Mouse (Mus musculus) spleen, adult 18-20 months (tissue): ENCODE measurements around the gene Map3k7.
A peak's percentile ranks its signal among the peaks of the same experiment; 100 is the strongest.

Experiments
- DNase-seq, 2 experiments: peaks; one replicate each; pipeline ENCODE4 v3.0.0; 2022; ENCODE audit warnings: mixed read lengths in 2 of 2

The Map3k7 gene

DNA sequence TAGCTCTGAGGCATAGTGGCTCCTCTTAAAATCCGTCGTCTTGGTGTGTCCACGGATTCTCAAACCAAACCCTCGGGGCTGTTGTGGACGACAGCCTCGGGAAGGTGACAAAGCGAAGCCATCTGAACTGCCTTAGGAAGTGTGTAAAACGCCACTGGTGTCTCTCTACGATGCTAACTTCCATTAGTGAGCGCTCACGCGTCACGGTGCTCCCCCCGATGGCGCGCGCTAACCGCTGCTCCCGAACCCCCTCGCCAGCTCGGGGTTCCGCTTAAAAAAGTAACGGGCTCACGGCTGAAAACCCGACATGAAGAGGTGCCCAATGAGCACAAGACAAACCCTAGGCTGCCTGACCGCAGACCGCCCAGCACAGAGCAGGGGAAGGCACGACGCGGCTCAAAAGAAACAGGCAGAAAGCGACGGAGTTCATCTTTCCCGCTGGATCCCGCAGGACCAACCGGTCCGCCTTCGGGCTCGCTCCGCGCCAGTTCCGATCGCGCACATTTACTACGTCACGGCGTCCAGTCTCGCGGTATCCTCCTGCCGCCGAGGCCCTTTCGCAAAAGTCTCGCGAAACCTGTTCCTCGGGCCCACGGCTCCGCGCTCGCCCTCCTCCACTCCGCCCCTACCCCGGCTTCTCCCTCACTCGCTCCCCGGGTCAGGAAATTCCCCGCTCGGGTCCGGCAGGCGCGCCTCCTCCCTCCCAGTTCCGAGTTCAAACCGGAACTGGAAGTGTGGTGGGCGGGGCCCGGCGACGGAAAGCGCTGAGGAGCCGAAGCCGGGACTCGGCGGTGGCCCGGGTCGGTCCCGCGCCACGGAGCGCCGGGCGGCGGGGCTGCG lies at the start of gene Map3k7:
Gene Map3k7, plus strand, starts transcription at position 744 of the 840 bp plus-strand sequence.
- DNase-seq: peak; percentile 78 to 89

- DNase-seq: no peak
Observed at GRCm38 (mm10) chr4:31915114-31915513, 48.8 kb upstream of the Map3k7 start.

DNA sequence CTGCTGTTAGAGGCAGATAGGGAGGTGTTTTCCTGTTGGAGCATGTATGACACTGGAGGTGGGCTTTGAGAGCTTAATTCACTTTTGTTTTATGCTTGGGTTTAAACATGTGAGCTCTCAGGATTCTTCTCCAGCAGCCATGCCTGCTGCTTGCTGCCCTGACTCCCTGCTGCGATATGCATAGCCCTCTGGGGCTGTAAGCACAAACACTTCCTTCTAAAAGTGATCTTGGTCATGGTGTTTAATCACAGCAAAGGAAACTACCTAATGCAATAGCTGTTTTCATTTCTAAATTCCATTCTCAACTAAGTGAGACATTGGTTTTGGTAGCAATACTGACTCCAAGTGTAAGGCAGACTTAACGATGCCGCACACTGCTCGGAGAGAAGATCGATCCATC lies 45.2 kb upstream of the Map3k7 start:
- no peak for DNase-seq

DNA sequence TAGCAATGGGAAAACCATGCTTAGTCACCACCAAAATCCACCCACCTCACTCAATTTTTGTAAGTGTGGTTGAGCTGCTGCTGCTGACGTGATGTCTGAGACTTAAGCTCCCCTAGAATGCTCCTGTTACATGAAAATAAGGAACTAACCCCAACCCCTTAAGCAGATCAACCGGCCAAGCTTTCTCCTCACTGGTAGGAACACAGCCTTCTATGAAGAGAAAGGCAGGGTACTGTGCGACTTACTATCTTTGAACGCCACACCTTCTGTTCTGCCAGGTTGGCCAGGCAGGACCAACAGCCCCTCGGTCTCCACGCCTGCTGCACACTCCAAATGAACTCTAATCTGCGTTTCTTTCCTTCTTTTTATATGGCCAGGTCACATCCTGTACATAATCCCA lies 41.7 kb upstream of the Map3k7 start:
- no peak for DNase-seq

GRCm38 (mm10) chr4:31923437-31923836 lies 40.5 kb upstream of the Map3k7 start:
- DNase-seq: no peak

- no peak for DNase-seq
Observed at GRCm38 (mm10) chr4:31924301-31925185, 39.4 kb upstream of the Map3k7 start.

DNA sequence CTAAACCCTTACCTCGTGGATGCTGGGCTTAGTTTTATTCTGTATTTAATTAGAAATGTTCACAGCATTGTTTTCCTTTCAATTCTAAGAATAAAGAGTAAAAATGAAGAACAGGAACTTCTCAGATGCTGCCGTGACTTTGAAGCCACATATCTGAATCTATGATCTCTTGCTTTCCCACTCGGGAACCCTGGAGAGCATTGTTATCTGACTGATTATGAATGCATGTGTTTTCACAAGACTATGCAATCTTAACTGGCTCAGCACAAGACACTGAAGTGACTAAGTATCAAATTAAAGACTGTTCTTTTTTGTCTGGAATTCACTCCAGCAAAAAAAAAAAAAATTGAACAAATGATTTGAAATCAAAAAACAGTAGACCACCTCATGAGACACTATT lies 30.7 kb upstream of the Map3k7 start:
- DNase-seq: no peak

DNA sequence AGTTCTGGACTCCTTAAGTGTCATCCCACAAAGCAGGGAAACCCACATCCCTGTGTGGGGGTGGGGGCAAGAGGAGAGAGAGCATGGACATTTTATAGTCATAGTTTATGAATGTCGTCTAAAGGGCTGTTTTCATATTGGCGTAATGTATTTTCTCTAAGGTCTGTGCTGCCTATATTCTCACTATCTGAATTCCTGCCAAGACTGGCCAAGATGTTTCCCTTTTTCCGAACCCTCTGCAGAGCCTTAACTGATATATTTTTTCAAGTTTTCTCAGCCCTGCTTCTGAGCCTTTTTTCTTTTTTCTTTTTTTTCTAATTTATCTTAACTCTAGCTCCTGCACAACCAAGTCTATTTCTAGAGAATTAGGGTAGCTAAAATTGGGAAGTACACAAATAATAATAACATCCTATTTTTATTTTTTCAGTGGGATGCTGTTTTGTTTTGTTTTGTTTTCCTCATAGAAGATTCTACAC lies 28.0 kb upstream of the Map3k7 start:
- DNase-seq: no peak

GRCm38 (mm10) chr4:31936358-31936757 lies 27.5 kb upstream of the Map3k7 start:
- DNase-seq: no peak

DNA sequence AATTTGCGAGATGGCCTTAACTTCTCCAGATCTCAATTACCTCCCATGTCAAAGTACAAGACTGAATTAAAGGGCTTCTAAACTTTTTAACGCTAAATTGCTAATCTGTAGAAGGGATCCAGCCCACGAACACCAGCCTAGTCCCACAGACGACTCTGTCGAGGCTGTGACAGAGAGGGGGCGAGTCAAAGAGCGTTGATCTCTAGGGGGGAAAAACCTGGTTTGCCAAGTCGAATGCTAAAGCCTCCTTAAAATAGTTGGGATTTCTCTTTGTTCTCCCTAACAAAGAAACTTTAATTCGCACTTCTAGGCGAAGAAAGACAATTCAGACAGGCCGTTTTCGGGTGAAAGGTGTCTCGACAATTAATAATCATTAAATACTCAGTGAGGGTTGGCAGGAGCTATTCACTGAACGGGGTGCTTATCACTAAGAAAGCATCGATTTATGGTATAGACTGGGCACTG lies 27.0 kb upstream of the Map3k7 start:
- no peak for DNase-seq

- no peak for DNase-seq
Observed at GRCm38 (mm10) chr4:31937376-31938281, 26.3 kb upstream of the Map3k7 start.

GRCm38 (mm10) chr4:31938416-31939106 lies 25.3 kb upstream of the Map3k7 start:
- no peak for DNase-seq

GRCm38 (mm10) chr4:31941616-31942015 lies 22.3 kb upstream of the Map3k7 start:
- no peak for DNase-seq

DNA sequence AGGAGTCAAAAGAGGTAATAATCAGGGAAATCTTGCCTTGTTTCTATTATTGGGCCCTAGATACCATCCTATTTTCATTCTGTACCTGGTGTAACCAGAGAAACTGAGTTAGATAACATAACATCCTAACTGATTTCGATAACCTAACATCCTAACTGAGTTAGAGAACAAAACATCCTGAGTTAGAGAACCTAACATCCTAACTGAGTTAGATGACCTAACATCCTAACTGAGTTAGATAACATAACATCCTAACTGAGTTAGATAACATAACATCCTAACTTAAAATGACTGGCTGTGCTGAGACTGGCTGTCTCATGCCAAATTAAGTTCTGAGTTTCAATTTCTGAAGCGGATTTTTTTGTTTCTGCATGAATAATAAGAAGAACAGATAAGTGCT lies 20.9 kb upstream of the Map3k7 start:
- no peak for DNase-seq

DNA sequence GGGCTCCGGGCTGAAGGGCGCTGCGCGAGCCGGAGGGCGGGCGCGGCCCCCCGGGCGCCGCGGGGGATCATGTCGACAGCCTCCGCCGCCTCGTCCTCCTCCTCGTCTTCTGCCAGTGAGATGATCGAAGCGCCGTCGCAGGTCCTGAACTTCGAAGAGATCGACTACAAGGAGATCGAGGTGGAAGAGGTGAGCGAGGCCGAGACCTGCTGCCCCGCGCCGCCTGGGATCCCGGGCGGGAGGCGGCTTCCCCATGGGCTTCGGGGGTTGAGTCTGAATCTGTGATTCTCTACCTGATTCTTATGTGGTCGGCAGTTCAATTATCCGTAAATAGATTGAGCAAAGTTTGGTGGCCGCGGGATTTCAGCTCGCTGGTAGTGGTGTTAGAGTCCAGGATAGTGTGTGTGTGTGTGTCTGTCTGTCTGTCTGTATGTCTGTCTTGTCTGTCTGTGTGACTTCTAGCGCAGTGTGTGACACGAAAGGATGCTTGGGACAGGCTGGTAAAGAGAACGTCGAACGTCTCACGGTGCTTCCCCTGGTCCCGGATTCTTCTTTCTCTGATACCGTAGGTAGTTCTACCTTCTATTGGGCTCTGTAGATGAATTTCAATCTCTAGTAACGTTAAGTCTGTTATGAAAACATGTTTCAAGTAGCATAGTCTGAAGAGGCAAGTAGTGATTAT lies 438 bp downstream of the Map3k7 start:
- DNase-seq: no peak

DNA sequence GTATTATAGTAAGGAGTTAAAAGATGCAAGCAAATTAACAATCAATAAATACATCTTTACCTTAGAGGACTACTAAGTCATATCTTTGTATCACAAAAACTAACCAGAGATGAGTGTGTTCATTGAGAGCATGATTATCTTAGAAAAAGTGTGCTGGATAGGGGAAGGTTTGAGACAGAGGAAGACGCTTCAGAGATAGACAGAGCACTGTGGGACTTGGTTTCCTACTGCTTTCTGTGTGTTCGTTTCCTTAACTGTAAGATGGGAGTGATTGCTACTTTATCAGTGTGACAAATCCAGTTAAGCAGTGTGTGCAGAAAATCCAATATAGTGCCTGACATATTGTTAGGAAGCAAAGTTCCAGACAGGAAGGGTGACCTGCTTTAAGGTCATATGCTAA lies 1.3 kb downstream of the Map3k7 start:
- DNase-seq: no peak

- no peak for DNase-seq
Observed at GRCm38 (mm10) chr4:31971437-31971836, 7.5 kb downstream of the Map3k7 start.

- peak in 1 of 2 experiments; percentile 29 for DNase-seq
Observed at GRCm38 (mm10) chr4:31972181-31972580, 8.3 kb downstream of the Map3k7 start.

DNA sequence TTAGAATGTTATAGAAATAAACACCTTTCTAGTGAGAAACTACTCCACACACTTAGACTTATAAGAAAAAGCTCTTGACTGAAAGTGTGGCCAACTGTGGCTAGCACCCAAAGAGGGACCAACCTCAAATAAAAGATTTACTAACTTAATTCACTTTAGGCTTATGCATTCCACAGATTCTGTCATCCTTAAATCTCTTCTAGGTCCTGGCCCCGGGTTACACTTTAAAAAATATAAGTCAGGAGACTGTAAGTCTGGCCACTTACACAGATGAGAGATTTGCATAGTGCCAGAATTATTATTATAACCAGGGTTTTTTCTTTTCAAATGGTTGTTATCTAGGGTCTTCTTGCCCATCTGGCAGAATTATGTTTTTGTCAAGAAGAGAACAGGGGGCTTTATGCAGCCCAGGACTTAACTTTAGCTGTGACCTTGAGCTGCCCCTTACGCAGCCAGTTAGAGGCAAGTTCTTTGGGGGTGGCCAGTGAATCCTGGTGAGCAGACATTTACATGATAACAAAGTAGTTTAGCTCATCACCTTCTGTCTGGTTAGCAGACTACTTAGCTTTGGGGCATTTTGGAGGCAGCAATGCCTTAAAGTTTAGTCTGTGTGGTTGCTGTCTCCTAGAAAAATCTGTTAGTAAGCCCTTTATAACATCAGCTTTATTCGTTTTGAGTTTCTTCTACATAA lies 11.5 kb downstream of the Map3k7 start:
- no peak for DNase-seq

- DNase-seq: no peak
Observed at GRCm38 (mm10) chr4:31981863-31982262, 18.0 kb downstream of the Map3k7 start.

GRCm38 (mm10) chr4:31993386-31993785 lies 29.5 kb downstream of the Map3k7 start:
- no peak for DNase-seq
